Mouse (Mus musculus): ENCODE measurements around the gene Cacna2d3. TPM values are rescaled to one million over a fixed set of nuclear protein-coding genes. Genes with fewer than 3 reads are reported as not detected.

The Cacna2d3 gene
- polyA plus RNA-seq, 1 experiment: not detected

DNA sequence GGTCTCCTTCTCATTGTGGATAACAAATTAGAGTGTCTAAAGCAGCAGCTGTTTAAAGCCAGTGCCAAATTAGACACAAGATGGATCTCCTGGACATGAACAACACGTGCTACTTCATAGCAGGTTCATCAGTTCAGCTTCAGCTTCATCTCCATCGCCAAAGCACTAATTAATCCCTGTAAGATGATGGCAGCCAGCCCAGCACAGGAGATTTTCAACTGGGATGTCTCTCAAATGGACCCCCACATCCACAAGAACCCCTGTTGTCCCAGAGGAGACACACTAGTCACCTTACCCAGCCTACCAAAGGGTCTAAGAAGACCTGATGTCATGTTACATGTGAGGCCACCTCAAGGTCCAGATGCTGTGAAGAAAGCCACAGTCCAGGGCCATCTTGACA is 408.2 kb downstream of the Cacna2d3 start:
- Histone ChIP-seq H3K9me3 (peaks cover 19% of the 10 kb centered on the region; the same call in 1 of the 2 replicates), H3K36me3 (replicated peaks; ENCODE audit: low read length) (no peaks in the 10 kb centered on the region), H3K4me3 (replicated peaks) (no peak overlapping the region), H3K27me3 (replicated peaks) (no peaks in the 10 kb centered on the region), H3K4me1 (no peaks in the 10 kb centered on the region)
- TF ChIP-seq FLI1 (IDR thresholded peaks at IDR 0.05; ENCODE audit: low read length): no peak
- no peak for TF ChIP-seq GATA1 (IDR thresholded peaks at IDR 0.05; ENCODE audit: borderline replicate concordance, low read length)

DNA sequence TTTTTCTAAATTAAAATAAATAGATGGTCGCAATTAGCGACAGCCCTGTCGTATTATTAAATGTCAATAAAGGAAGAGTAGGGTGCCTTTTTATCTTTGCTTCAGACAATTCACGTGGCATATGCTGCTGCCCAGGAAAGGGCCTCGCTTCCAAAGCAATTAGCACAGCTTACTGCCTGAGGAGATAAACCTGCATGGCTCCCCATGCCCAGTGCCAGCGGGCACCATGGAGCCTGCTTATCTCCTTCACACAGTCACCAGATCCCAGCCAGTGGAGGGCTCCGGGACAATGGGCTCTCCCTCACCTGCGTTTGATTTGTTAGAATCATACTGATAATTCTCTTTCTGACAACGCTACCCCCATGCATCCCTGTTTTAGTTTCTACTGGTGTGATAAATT is 416.0 kb downstream of the Cacna2d3 start:
- Histone ChIP-seq H3K27me3 (replicated peaks) (no peaks in the 10 kb centered on the region), H3K4me3 (replicated peaks) (no peak overlapping the region), H3K9me3 (peaks cover 43% of the 10 kb centered on the region), H3K36me3 (replicated peaks; ENCODE audit: low read length) (no peaks in the 10 kb centered on the region), H3K4me1 (no peaks in the 10 kb centered on the region)
- TF ChIP-seq FLI1 (IDR thresholded peaks at IDR 0.05; ENCODE audit: low read length): no peak
- TF ChIP-seq GATA1 (IDR thresholded peaks at IDR 0.05; ENCODE audit: borderline replicate concordance, low read length): no peak

DNA sequence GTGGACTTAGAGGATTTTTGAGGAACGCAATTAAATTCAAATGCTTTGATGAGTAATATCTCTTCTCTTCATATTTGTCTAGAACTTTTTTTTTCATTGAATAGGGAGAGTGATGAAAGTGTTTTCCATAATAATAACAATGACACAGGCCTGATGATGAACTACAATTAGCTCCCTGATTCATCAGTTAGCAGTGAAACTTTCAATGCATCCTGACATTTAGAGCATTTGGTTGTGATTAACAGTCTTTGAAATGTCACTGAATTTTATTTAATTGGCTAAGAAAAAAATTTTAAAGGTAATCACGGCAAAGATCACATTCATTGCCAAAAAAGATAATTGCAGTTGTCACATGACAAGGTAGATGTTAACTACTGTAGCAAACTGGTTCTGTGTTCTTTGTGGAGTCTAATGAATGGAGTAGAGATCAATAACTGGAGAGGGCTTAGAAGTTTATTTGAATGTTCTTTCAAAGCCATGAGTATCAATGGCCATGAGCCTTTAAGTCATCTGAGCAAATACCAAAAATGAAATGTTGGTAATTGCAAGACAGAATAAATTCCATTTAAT is 425.4 kb downstream of the Cacna2d3 start:
- Histone ChIP-seq H3K4me3 (replicated peaks) (no peak overlapping the region), H3K27me3 (replicated peaks) (no peaks in the 10 kb centered on the region), H3K9me3 (peaks cover 9% of the 10 kb centered on the region; the same call in 1 of the 2 replicates), H3K36me3 (replicated peaks; ENCODE audit: low read length) (no peaks in the 10 kb centered on the region), H3K4me1 (no peaks in the 10 kb centered on the region)
- TF ChIP-seq FLI1 (IDR thresholded peaks at IDR 0.05; ENCODE audit: low read length) (no peak), GATA1 (IDR thresholded peaks at IDR 0.05; ENCODE audit: borderline replicate concordance, low read length) (no peak)

DNA sequence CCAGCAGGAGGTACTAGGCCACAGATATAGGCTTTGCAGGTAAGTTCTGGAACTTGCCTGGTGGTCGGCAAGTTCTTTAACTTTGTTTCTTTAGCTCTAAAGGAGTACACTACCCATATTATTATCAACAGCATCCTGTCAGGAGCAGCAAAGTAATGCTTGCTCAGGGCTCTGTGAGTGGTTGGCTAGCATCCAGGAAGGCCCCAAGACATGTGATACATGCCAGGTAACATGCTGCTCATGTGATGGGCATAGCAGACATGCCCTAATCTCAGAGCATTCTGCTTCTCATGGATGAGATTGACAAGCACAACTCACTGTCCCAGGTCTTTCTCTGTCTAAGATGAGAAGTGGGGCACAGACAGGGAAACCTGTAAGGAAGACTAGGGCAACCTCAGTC is 442.8 kb downstream of the Cacna2d3 start:
- Histone ChIP-seq H3K4me1 (no peaks in the 10 kb centered on the region), H3K36me3 (replicated peaks; ENCODE audit: low read length) (no peaks in the 10 kb centered on the region), H3K9me3 (peaks cover 15% of the 10 kb centered on the region; the same call in 1 of the 2 replicates), H3K4me3 (replicated peaks) (no peak overlapping the region), H3K27me3 (replicated peaks) (no peaks in the 10 kb centered on the region)
- TF ChIP-seq GATA1 (IDR thresholded peaks at IDR 0.05; ENCODE audit: borderline replicate concordance, low read length) (no peak), FLI1 (IDR thresholded peaks at IDR 0.05; ENCODE audit: low read length) (no peak)

DNA sequence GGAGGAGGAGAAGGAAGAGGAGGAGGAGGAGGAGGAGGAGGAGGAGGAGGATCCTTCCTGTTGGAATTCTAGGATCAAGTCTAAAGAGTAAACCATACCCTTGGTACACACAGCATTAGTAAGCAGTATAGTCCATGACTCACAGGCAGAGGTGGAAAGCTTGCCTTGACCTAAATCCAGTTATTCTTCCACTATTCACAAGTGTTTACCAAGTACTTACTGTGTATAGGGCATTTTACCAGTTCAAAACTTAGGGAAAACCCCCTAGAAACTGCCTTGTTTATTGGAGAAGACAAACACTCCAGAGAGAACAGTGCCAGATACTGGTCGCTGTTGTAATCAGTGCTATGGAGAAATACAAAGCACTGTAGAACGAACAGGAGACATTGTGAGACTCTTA is 443.3 kb downstream of the Cacna2d3 start:
- H3K4me3 ChIP-seq (replicated peaks): no peak overlapping the region
- TF ChIP-seq FLI1 (IDR thresholded peaks at IDR 0.05; ENCODE audit: low read length) (no peak), GATA1 (IDR thresholded peaks at IDR 0.05; ENCODE audit: borderline replicate concordance, low read length) (no peak)
- peaks cover 15% of the 10 kb centered on the region; the same call in 1 of the 2 replicates for H3K9me3 ChIP-seq
- no peaks in the 10 kb centered on the region for H3K4me1 ChIP-seq
- no peaks in the 10 kb centered on the region for H3K36me3 ChIP-seq (replicated peaks; ENCODE audit: low read length)
- no peaks in the 10 kb centered on the region for H3K27me3 ChIP-seq (replicated peaks)

DNA sequence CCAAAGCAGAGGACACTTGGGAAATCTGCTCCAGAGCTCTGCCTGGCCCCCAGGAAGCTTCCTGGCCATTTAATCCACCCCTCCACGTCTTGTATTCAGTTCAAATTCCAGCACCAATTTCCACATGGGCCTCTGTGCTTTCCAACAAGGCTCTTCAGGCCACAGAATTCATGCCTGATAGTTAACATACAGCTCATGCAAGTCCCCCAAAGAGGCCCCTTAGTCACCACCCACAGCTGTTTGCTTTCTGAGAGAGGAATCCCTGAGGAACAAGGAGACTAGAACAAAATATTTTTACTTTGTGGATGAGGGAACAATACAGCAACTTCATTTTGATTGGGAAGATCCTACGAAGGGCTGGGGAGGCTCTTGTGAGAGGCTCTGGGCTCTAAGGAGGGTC is 444.0 kb downstream of the Cacna2d3 start:
- no peaks in the 10 kb centered on the region for H3K36me3 ChIP-seq (replicated peaks; ENCODE audit: low read length)
- TF ChIP-seq FLI1 (IDR thresholded peaks at IDR 0.05; ENCODE audit: low read length) (no peak), GATA1 (IDR thresholded peaks at IDR 0.05; ENCODE audit: borderline replicate concordance, low read length) (no peak)
- H3K4me3 ChIP-seq (replicated peaks): no peak overlapping the region

DNA sequence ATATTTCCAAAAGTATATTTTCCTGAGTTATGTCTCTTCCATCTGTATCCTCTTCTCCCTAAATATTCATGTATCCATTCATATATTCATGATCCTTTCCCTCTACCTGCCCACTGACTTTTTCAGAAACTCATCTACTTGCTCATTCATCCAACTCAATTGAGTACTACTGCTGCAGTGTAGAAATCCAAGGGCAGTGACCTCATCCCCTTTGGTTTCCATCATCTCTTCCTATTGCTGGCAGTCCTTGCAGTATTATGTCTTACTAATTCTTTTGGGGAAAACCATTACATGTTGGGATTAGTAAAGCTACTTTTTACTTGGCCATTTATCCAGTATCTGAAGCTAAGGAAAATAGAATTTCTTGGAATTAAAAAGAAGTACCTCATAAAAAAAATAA is 447.8 kb downstream of the Cacna2d3 start:
- Histone ChIP-seq H3K27me3 (replicated peaks) (no peaks in the 10 kb centered on the region), H3K9me3 (peaks cover 17% of the 10 kb centered on the region; the same call in 1 of the 2 replicates), H3K4me3 (replicated peaks) (no peak overlapping the region), H3K4me1 (no peaks in the 10 kb centered on the region), H3K36me3 (replicated peaks; ENCODE audit: low read length) (no peaks in the 10 kb centered on the region)
- TF ChIP-seq GATA1 (IDR thresholded peaks at IDR 0.05; ENCODE audit: borderline replicate concordance, low read length) (no peak), FLI1 (IDR thresholded peaks at IDR 0.05; ENCODE audit: low read length) (no peak)

More for the DNA sequence above, 444.0 kb downstream of the Cacna2d3 start:
- peaks cover 12% of the 10 kb centered on the region; the same call in 1 of the 2 replicates for H3K9me3 ChIP-seq
- H3K27me3 ChIP-seq (replicated peaks): no peaks in the 10 kb centered on the region
- no peaks in the 10 kb centered on the region for H3K4me1 ChIP-seq

DNA sequence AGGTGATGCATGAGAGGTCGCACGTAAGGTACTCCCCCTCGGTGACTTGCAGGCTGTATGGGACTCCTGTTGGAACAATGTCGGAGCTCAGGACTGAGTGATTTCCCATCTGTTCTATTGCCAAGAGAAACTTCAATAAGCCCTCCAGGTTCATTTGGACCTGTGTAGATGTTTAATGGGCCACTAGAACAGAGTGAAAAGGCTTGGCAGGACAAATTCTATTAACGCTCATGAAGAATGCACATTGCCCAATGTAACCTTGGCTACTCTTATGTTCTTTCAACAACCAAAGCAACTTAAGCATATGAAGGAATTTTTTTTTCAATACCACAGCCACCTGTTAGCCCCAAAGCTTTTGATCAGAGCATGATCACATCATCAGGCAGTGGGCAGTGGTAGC is 451.1 kb downstream of the Cacna2d3 start:
- H3K27me3 ChIP-seq (replicated peaks): no peaks in the 10 kb centered on the region
- H3K36me3 ChIP-seq (replicated peaks; ENCODE audit: low read length): no peaks in the 10 kb centered on the region
- TF ChIP-seq GATA1 (IDR thresholded peaks at IDR 0.05; ENCODE audit: borderline replicate concordance, low read length): no peak
- TF ChIP-seq FLI1 (IDR thresholded peaks at IDR 0.05; ENCODE audit: low read length): no peak

DNA sequence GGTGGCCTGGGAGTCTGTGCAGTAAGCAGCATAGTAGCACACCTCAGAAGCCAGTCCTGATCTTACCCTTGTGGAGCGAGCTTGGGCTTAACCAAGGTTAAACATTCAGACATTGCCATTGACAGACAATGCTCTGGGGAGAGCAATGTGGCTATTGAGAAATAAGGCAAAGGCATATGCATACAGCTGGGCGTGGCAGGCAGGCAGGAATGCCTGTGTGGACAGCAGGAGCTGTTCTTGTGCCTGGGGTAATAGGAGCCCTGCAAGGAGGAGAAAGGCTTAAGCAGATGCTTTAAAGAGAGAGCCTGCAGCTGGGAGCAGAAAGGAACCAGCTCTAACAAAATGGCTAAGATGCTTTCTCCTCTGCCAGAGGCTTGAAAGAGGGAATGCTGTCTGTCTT is 451.8 kb downstream of the Cacna2d3 start:
- TF ChIP-seq GATA1 (IDR thresholded peaks at IDR 0.05; ENCODE audit: borderline replicate concordance, low read length): no peak
- no peak for TF ChIP-seq FLI1 (IDR thresholded peaks at IDR 0.05; ENCODE audit: low read length)
- no peak overlapping the region for H3K4me3 ChIP-seq (replicated peaks)
- no peaks in the 10 kb centered on the region for H3K36me3 ChIP-seq (replicated peaks; ENCODE audit: low read length)
- no peaks in the 10 kb centered on the region for H3K27me3 ChIP-seq (replicated peaks)
- no peaks in the 10 kb centered on the region for H3K4me1 ChIP-seq
- peaks cover 18% of the 10 kb centered on the region for H3K9me3 ChIP-seq

More for the DNA sequence above, 451.1 kb downstream of the Cacna2d3 start:
- Histone ChIP-seq H3K4me1 (no peaks in the 10 kb centered on the region), H3K9me3 (peaks cover 18% of the 10 kb centered on the region), H3K4me3 (replicated peaks) (no peak overlapping the region)

DNA sequence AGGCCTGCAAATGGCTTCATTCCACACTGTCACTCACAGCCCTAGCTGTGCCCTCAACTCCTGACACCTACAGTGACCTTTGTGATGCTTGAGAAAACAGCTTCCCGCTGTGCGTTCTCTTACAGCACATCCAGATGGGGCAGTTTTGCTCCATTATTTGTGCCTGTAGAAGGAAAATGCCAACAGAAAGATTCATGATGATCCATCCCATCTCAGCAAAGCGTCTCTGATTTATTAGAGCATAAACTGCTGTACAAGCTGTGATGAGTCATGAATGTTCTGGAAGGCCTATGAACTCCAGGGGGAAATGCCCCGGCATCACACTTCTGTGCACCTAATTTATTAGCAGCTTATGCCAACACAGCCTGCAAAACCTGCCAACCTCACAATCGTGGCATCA is 453.1 kb downstream of the Cacna2d3 start:
- H3K4me1 ChIP-seq: no peaks in the 10 kb centered on the region
- peaks cover 18% of the 10 kb centered on the region for H3K9me3 ChIP-seq
- H3K36me3 ChIP-seq (replicated peaks; ENCODE audit: low read length): no peaks in the 10 kb centered on the region
- no peaks in the 10 kb centered on the region for H3K27me3 ChIP-seq (replicated peaks)
- H3K4me3 ChIP-seq (replicated peaks): no peak overlapping the region
- TF ChIP-seq FLI1 (IDR thresholded peaks at IDR 0.05; ENCODE audit: low read length): no peak
- TF ChIP-seq GATA1 (IDR thresholded peaks at IDR 0.05; ENCODE audit: borderline replicate concordance, low read length): no peak

Measured in megakaryocyte, embryonic 14.5 days (primary cell).